Mouse (Mus musculus) CH12.LX (cell line): ENCODE measurements around the gene Fli1. TPM values are rescaled to one million over a fixed set of nuclear protein-coding genes. Genes with fewer than 3 reads are reported as not detected.

Source experiments
- DNase-seq: peaks from one replicate; pipeline ENCODE4 v3.0.0-alpha.2; 2013; ENCODE audit errors: extremely low read depth
- H3K27ac ChIP-seq: 2 replicates; pipeline ENCODE4 v1.5.1; 2012; ENCODE audit warnings: low read depth, mild to moderate bottlenecking, control low read depth, moderate library complexity; ENCODE audit not compliant: insufficient read depth
- H3K27me3 ChIP-seq: replicated peaks from 2 replicates; pipeline ENCODE3; 2012; ENCODE audit warnings: inconsistent platforms
- H3K36me3 ChIP-seq, 2 experiments: replicated peaks in 1 of 2; 2 replicates each; pipeline versions ENCODE3 to v1.6.1; 2012; ENCODE audit warnings: inconsistent platforms in 1 of 2, low read length in 1 of 2, mild to moderate bottlenecking in 1 of 2, mixed read lengths in 1 of 2, moderate library complexity in 1 of 2; ENCODE audit not compliant: control insufficient read depth in 1 of 2, insufficient read depth in 1 of 2
- H3K4me1 ChIP-seq, 2 experiments: 2 replicates each; pipeline ENCODE4 v1.6.1; 2012; ENCODE audit warnings: inconsistent platforms in 1 of 2, moderate library complexity in 1 of 2; ENCODE audit not compliant: insufficient read depth in 2 of 2, control insufficient read depth in 1 of 2
- H3K4me2 ChIP-seq: 2 replicates; pipeline ENCODE4 v1.6.1; 2012; ENCODE audit warnings: low read depth, mild to moderate bottlenecking, control low read depth; ENCODE audit not compliant: poor library complexity, insufficient read depth, severe bottlenecking
- H3K4me3 ChIP-seq, 3 experiments: fragments of 150-350 bp in 1 of 3; sonication (generic) in 1 of 3; replicated peaks in 1 of 3; 2 replicates each; pipeline versions ENCODE3 to v1.5.1; 2011 to 2012; ENCODE audit warnings: low read depth in 2 of 3, low read length in 2 of 3, mild to moderate bottlenecking in 2 of 3, moderate library complexity in 2 of 3, control low read depth in 1 of 3, improper control_type of control experiment in 1 of 3, inconsistent platforms in 1 of 3, mixed read lengths in 1 of 3; ENCODE audit not compliant: poor library complexity in 1 of 3
- H3K79me2 ChIP-seq: replicated peaks from 2 replicates; pipeline ENCODE4 v1.6.1; 2012; ENCODE audit warnings: mild to moderate bottlenecking, moderate library complexity; ENCODE audit not compliant: control insufficient read depth, poor library complexity, insufficient read depth, severe bottlenecking; ENCODE audit errors: extremely low read depth
- H3K9ac ChIP-seq: 2 replicates; pipeline ENCODE4 v1.6.1; 2012; ENCODE audit warnings: low read depth, mild to moderate bottlenecking, control low read depth, moderate library complexity; ENCODE audit not compliant: insufficient read depth
- H3K9me3 ChIP-seq: replicated peaks from 2 replicates; pipeline ENCODE3; 2012; ENCODE audit warnings: low read length, inconsistent platforms, mixed read lengths
- BHLHE40 ChIP-seq: IDR thresholded peaks from 2 replicates; pipeline ENCODE4 v1.6.1; 2011; ENCODE audit warnings: mild to moderate bottlenecking, low read depth, low read length, improper control_type of control experiment
- CHD1 ChIP-seq: IDR thresholded peaks from 2 replicates; pipeline ENCODE4 v1.6.1; 2012; ENCODE audit warnings: low read depth, low read length, improper control_type of control experiment, inconsistent platforms
- E2F4 ChIP-seq: IDR thresholded peaks from 2 replicates; pipeline ENCODE4 v1.6.1; 2011; ENCODE audit warnings: low read depth, low read length, improper control_type of control experiment; ENCODE audit not compliant: insufficient replicate concordance
- ELF1 ChIP-seq: IDR thresholded peaks from 2 replicates; pipeline ENCODE4 v1.6.1; 2014; ENCODE audit warnings: low read depth, mild to moderate bottlenecking, inconsistent platforms, low read length, improper control_type of control experiment
- EP300 ChIP-seq: IDR thresholded peaks from 2 replicates; pipeline ENCODE4 v1.6.1; 2011; ENCODE audit warnings: low read length, improper control_type of control experiment
- ETS1 ChIP-seq: conservative IDR thresholded peaks from 2 replicates; pipeline ENCODE4 v1.6.1; 2012; ENCODE audit warnings: low read depth, mild to moderate bottlenecking, inconsistent platforms, low read length, improper control_type of control experiment, moderate library complexity
- GABPA ChIP-seq: IDR thresholded peaks from 2 replicates; pipeline ENCODE4 v1.6.1; 2012; ENCODE audit warnings: low read depth, low read length, improper control_type of control experiment, inconsistent platforms; ENCODE audit not compliant: insufficient replicate concordance
- IRF4 ChIP-seq: IDR thresholded peaks from 2 replicates; pipeline ENCODE4 v1.6.1; 2014; ENCODE audit warnings: low read depth, mild to moderate bottlenecking, inconsistent platforms, low read length, improper control_type of control experiment
- JUN ChIP-seq: IDR thresholded peaks from 2 replicates; pipeline ENCODE4 v1.6.1; 2011; ENCODE audit warnings: low read depth, mild to moderate bottlenecking, low read length, improper control_type of control experiment, moderate library complexity; ENCODE audit not compliant: insufficient read depth
- KAT2A ChIP-seq: IDR thresholded peaks from 2 replicates; pipeline ENCODE4 v1.6.1; 2012; ENCODE audit warnings: low read length, improper control_type of control experiment, inconsistent platforms; ENCODE audit not compliant: insufficient replicate concordance
- MAFK ChIP-seq: IDR thresholded peaks from 2 replicates; pipeline ENCODE4 v1.6.1; 2011; ENCODE audit warnings: low read length, improper control_type of control experiment; ENCODE audit not compliant: insufficient replicate concordance
- MEF2A ChIP-seq: IDR thresholded peaks from 2 replicates; pipeline ENCODE4 v1.6.1; 2014; ENCODE audit warnings: low read depth, mild to moderate bottlenecking, inconsistent platforms, low read length, improper control_type of control experiment, borderline replicate concordance
- MYC ChIP-seq: IDR thresholded peaks from 2 replicates; pipeline ENCODE4 v1.6.1; 2011; ENCODE audit warnings: low read depth, mild to moderate bottlenecking, improper control_type of control experiment, low read length
- NRF1 ChIP-seq: IDR thresholded peaks from 2 replicates; pipeline ENCODE4 v1.6.1; 2014; ENCODE audit warnings: low read depth, mild to moderate bottlenecking, inconsistent platforms, low read length, improper control_type of control experiment, moderate library complexity
- PAX5 ChIP-seq: IDR thresholded peaks from 2 replicates; pipeline ENCODE4 v1.6.1; 2012; ENCODE audit warnings: low read length, inconsistent platforms, mixed read lengths
- POLR2A ChIP-seq: IDR thresholded peaks from 2 replicates; pipeline ENCODE4 v1.6.1; 2011; ENCODE audit warnings: low read depth, mild to moderate bottlenecking, improper control_type of control experiment, low read length
- POLR2AphosphoS2 ChIP-seq: IDR thresholded peaks from 2 replicates; pipeline ENCODE4 v1.6.1; 2011; ENCODE audit warnings: low read depth, low read length, improper control_type of control experiment
- RAD21 ChIP-seq: IDR thresholded peaks from 2 replicates; pipeline ENCODE4 v1.6.1; 2011; ENCODE audit warnings: low read depth, mild to moderate bottlenecking, low read length, improper control_type of control experiment, moderate library complexity
- RCOR1 ChIP-seq: conservative IDR thresholded peaks from 2 replicates; pipeline ENCODE4 v1.6.1; 2012; ENCODE audit warnings: low read depth, mild to moderate bottlenecking, inconsistent platforms, low read length, improper control_type of control experiment
- SIN3A ChIP-seq: IDR thresholded peaks from 2 replicates; pipeline ENCODE4 v1.6.1; 2012; ENCODE audit warnings: low read length, improper control_type of control experiment, inconsistent platforms
- TBP ChIP-seq: conservative IDR thresholded peaks from 2 replicates; pipeline ENCODE4 v1.6.1; 2011; ENCODE audit warnings: low read depth, low read length, improper control_type of control experiment
- TCF12 ChIP-seq: IDR thresholded peaks from 2 replicates; pipeline ENCODE4 v1.6.1; 2014; ENCODE audit warnings: low read depth, mild to moderate bottlenecking, inconsistent platforms, low read length, improper control_type of control experiment
- USF1 ChIP-seq: IDR thresholded peaks from 2 replicates; pipeline ENCODE4 v1.6.1; 2014; ENCODE audit warnings: low read depth, mild to moderate bottlenecking, inconsistent platforms, low read length, improper control_type of control experiment
- ZC3H11A ChIP-seq: IDR thresholded peaks from 2 replicates; pipeline ENCODE4 v1.6.1; 2012; ENCODE audit warnings: low read depth, mild to moderate bottlenecking, inconsistent platforms, low read length, improper control_type of control experiment
- ZNF384 ChIP-seq: IDR thresholded peaks from 2 replicates; pipeline ENCODE4 v1.6.1; 2012; ENCODE audit warnings: low read depth, low read length, improper control_type of control experiment, inconsistent platforms
- dilution Hi-C: fragments of 300-500 bp; cut with MboI; formaldehyde crosslinking; loops from 2 replicates; pipeline ENCODE4 v1.14.3; 2020; ENCODE audit warnings: low sequenced_read_pairs; ENCODE audit not compliant: extremely low pct_unique_long_range_greater_than_20kb, extremely low pct_ligation_motif_present
- in situ Hi-C: fragments of 300-500 bp; cut with MboI; formaldehyde crosslinking; loops from 3 replicates; pipeline ENCODE4 v1.14.3; 2019; ENCODE audit warnings: low sequenced_read_pairs, low pct_ligation_motif_present, low pct_unique_long_range_greater_than_20kb, mixed read lengths
- polyA plus RNA-seq: library from polyadenylated mRNA; unstranded; fragments of >175 nt; gene quantifications from 2 replicates; pipeline ENCODE4 v1.2.1, GENCODE M21; 2012; ENCODE audit warnings: low read depth; ENCODE audit not compliant: insufficient read length
- total RNA-seq, 2 experiments: library from RNA; depleted of rRNA; stranded (reverse); fragments of 300-350 nt in 1 of 2; fragments of >200 nt in 1 of 2; gene quantifications; 2 replicates each; pipeline ENCODE4 v1.2.3; 2012 to 2014

Fli1 gene
- total and polyA plus RNA-seq, 3 experiments, result 20.3 to 29.3 (median 20.8) TPM

- TF ChIP-seq RCOR1 (no peak), TBP (no peak), JUN (no peak), USF1 (no peak), ETS1 (no peak), MAFK (no peak), POLR2AphosphoS2 (no peak), EP300 (no peak), ZNF384 (no peak), ZC3H11A (no peak), MYC (no peak), CHD1 (no peak), BHLHE40 (no peak), NRF1 (no peak), MEF2A (no peak), PAX5 (no peak), E2F4 (no peak), TCF12 (no peak)
- H3K4me3 ChIP-seq, result no peak overlapping the region
- peaks cover 0 to 19% of the 10 kb centered on the region in 2 experiments for H3K36me3 ChIP-seq
- in situ Hi-C loops, result no loop called here
- H3K4me2 ChIP-seq, result peak overlapping the region; percentile 95
- H3K4me1 ChIP-seq, result peaks cover 35 to 90% of the 10 kb centered on the region in 2 experiments
- no peaks in the 10 kb centered on the region for H3K27me3 ChIP-seq
- peaks cover 61% of the 10 kb centered on the region for H3K79me2 ChIP-seq
- no peak for DNase-seq
- no peaks in the 10 kb centered on the region for H3K9me3 ChIP-seq
- H3K27ac ChIP-seq, result peak overlapping the region; percentile 95
- H3K9ac ChIP-seq, result peak overlapping the region; percentile 57
- dilution Hi-C loops, result no loop called here
These were observed 36.5 kb downstream of the Fli1 start for GRCm38 (mm10) chr9:32506161-32506560.

DNA sequence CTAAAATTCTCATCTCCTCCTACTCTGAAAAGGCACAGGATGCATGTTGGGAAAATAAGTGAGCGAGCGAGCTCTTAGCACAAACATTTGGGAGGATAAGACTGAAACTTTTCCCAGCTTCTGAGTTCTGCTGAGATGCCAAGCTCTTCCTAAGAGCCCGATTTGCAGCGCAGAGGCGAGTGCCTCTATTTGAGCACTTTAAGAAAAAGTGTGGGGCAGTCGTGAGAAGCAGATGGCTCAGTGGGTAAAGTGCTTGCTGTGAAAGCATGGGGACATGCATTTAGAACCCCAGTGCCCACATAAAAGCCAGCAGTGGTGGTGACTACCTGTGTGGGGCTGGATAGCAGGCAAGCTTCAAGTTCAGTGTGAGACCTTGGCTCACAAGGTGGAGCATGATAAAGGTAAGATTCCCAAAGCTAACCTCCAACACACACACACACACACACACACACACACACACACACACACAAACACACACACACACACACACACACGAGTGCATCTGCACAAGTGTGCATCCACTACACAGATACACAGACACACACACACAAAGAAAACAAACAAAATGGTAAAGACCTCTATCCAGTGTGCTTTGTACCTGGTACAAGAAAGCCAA, 37.1 kb downstream of the Fli1 start:
- dilution Hi-C loops, result no loop called here
- 0 out of 2 replicates have a peak overlapping the region, but pooled peaks have one; percentile 57 for H3K9ac ChIP-seq
- H3K27ac ChIP-seq, result peak overlapping the region; percentile 95; the same call in 1 of the 2 replicates
- in situ Hi-C loops, result no loop called here
- peaks cover 0 to 18% of the 10 kb centered on the region in 2 experiments for H3K36me3 ChIP-seq
- H3K4me2 ChIP-seq, result 0 out of 2 replicates have a peak overlapping the region, but pooled peaks have one; percentile 95
- H3K4me1 ChIP-seq, result peaks cover 36 to 90% of the 10 kb centered on the region in 2 experiments
- no peaks in the 10 kb centered on the region for H3K9me3 ChIP-seq
- peaks cover 61% of the 10 kb centered on the region for H3K79me2 ChIP-seq
- no peak overlapping the region for H3K4me3 ChIP-seq
- DNase-seq, result no peak
- TF ChIP-seq MEF2A (no peak), ELF1 (no peak), ZC3H11A (no peak), JUN (no peak), GABPA (no peak), POLR2A (no peak), MYC (no peak), RAD21 (no peak), SIN3A (no peak), MAFK (no peak), KAT2A (no peak), ZNF384 (no peak), IRF4 (no peak)
- no peaks in the 10 kb centered on the region for H3K27me3 ChIP-seq
